Mouse (Mus musculus) cerebellum, adult 2 months (tissue): Measurements from ENCODE around the gene L3mbtl4.

Experiments used
- CTCF ChIP-seq: fragments of 200-500 bp; IDR thresholded peaks from 2 replicates; pipeline ENCODE4 v1.5.1; 2011; ENCODE audit warnings: low read depth, mild to moderate bottlenecking, control low read depth, low read length, moderate library complexity, borderline replicate concordance; ENCODE audit not compliant: insufficient read depth
- POLR2A ChIP-seq: fragments of 200-500 bp; IDR thresholded peaks from 2 replicates; pipeline ENCODE4 v1.6.1; 2011; ENCODE audit warnings: low read length, control low read depth, borderline replicate concordance; ENCODE audit not compliant: insufficient read depth

DNA sequence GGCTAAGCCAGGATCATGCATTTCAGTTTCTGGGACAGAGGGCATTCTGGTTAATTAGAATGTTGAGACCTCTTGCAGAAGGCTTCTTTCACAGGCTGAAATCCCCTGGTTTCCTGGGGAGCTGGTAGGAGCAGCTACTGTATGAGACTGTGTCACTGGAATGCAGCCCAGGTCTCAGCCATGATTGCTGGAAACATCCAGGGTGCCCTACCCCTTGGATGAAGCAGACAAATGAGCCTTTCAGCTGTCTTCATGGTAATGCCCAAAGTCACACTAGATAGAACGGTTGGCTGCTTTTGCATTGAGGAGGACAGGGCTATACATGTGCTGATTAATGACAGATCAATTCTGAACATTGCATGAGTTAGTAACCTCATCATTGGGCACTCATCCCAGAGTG is 486.4 kb downstream of the L3mbtl4 start:
- no peak for TF ChIP-seq CTCF
- no peak for TF ChIP-seq POLR2A
